Mouse (Mus musculus): ENCODE measurements around the gene Eif2a. TPM values are rescaled to one million over a fixed set of nuclear protein-coding genes. Genes with fewer than 3 reads are reported as not detected.

Gene Eif2a
- polyA plus RNA-seq, 1 experiment, result 3.4 TPM

DNA sequence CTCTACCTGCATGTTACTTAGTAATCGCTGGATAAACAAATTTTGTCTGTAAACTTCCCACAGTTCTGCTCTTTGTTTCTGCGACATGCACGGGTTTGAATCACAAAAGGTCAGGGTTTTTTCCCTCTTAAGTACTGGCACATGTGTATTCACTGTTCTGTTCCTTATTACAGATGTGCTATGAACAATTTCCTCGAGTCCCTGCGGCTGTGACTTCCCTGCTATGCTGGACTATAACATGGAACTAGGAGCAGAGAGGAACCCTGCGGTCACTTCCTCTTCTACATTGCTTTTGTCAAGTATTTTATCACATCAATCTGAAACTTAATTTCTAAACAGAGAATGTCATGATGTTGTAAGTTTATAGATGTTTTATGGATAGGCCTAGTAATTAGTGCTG lies 5.3 kb upstream of the Eif2a start:
- DNase-seq (ENCODE audit: low read depth in 1 of 2, low spot score in 2 of 2), result no peak
- Histone ChIP-seq H3K4me3 (ENCODE audit: extremely low read depth, insufficient read depth, insufficient read length) (no peak overlapping the region), H3K4me1 (ENCODE audit: control insufficient read depth, insufficient read depth, insufficient read length) (peaks cover 16% of the 10 kb centered on the region; the same call in 1 of the 2 replicates), H3K27me3 (ENCODE audit: control insufficient read depth, insufficient read depth, low read length) (no peaks in the 10 kb centered on the region), H3K27ac (ENCODE audit: insufficient read depth, low read length) (peak overlapping the region; percentile 67), H3K36me3 (ENCODE audit: control insufficient read depth, insufficient read depth, low read length) (peaks cover 23% of the 10 kb centered on the region)
- no peak for TF ChIP-seq CTCF (IDR thresholded peaks at IDR 0.05; ENCODE audit: extremely low read depth, insufficient read depth, insufficient read length, insufficient replicate concordance)
- TF ChIP-seq POLR2A (IDR thresholded peaks at IDR 0.05; ENCODE audit: low read depth, low read length), result no peak
- WGBS, result 54% methylated on average over 6 of the region's 6 CpGs

GRCm38 (mm10) chr3:58521361-58521760 lies 4.3 kb upstream of the Eif2a start:
- Histone ChIP-seq H3K4me1 (ENCODE audit: control insufficient read depth, insufficient read depth, insufficient read length) (peaks cover 16% of the 10 kb centered on the region; the same call in 1 of the 2 replicates), H3K4me3 (ENCODE audit: extremely low read depth, insufficient read depth, insufficient read length) (no peak overlapping the region), H3K27me3 (ENCODE audit: control insufficient read depth, insufficient read depth, low read length) (no peaks in the 10 kb centered on the region), H3K36me3 (ENCODE audit: control insufficient read depth, insufficient read depth, low read length) (peaks cover 23% of the 10 kb centered on the region), H3K27ac (ENCODE audit: insufficient read depth, low read length) (peak overlapping the region; percentile 57; the same call in 1 of the 2 replicates)
- no peak for DNase-seq (ENCODE audit: low read depth in 1 of 2, low spot score in 2 of 2)
- no peak for TF ChIP-seq CTCF (IDR thresholded peaks at IDR 0.05; ENCODE audit: extremely low read depth, insufficient read depth, insufficient read length, insufficient replicate concordance)
- no peak for TF ChIP-seq POLR2A (IDR thresholded peaks at IDR 0.05; ENCODE audit: low read depth, low read length)
- WGBS, result 80% methylated on average over 2 of the region's 2 CpGs

- H3K4me3 ChIP-seq (ENCODE audit: extremely low read depth, insufficient read depth, insufficient read length), result no peak overlapping the region
- H3K27me3 ChIP-seq (ENCODE audit: control insufficient read depth, insufficient read depth, low read length), result no peaks in the 10 kb centered on the region
- H3K27ac ChIP-seq (ENCODE audit: insufficient read depth, low read length), result no peak overlapping the region
- H3K36me3 ChIP-seq (ENCODE audit: control insufficient read depth, insufficient read depth, low read length), result peaks cover 23% of the 10 kb centered on the region
- WGBS, result 89% methylated on average over 3 of the region's 3 CpGs
- TF ChIP-seq CTCF (IDR thresholded peaks at IDR 0.05; ENCODE audit: extremely low read depth, insufficient read depth, insufficient read length, insufficient replicate concordance) (no peak), POLR2A (IDR thresholded peaks at IDR 0.05; ENCODE audit: low read depth, low read length) (no peak)
- DNase-seq (ENCODE audit: low read depth in 1 of 2, low spot score in 2 of 2), result no peak
- peaks cover 11% of the 10 kb centered on the region; the same call in 1 of the 2 replicates for H3K4me1 ChIP-seq (ENCODE audit: control insufficient read depth, insufficient read depth, insufficient read length)
These were observed 2.2 kb upstream of the Eif2a start for GRCm38 (mm10) chr3:58523386-58523785.

DNA sequence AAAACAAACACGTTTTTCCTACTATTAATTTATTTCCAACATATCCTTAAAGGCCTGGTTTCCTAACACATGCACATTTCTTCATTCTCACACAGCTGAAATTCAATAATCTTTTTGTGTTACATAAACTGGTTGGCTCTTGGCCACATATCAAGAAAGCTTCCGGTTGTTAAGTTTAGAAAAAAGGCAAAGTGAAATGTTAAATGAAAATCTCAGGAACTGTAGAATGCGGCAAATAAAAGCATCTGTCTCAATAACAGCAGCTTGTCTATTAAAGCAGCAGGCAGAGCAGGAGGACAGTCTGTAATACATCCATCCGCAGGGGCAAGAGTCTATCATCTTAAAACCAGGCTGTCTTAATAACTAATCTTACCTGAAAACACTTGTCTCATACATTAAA lies 1.4 kb upstream of the Eif2a start:
- Histone ChIP-seq H3K36me3 (ENCODE audit: control insufficient read depth, insufficient read depth, low read length) (peaks cover 23% of the 10 kb centered on the region), H3K4me3 (ENCODE audit: extremely low read depth, insufficient read depth, insufficient read length) (peak overlapping the region; percentile 96), H3K27me3 (ENCODE audit: control insufficient read depth, insufficient read depth, low read length) (no peaks in the 10 kb centered on the region), H3K27ac (ENCODE audit: insufficient read depth, low read length) (peak overlapping the region; percentile 43; the same call in 1 of the 2 replicates), H3K4me1 (ENCODE audit: control insufficient read depth, insufficient read depth, insufficient read length) (peaks cover 7% of the 10 kb centered on the region; the same call in 1 of the 2 replicates)
- WGBS, result 29% methylated on average over 4 of the region's 4 CpGs
- TF ChIP-seq CTCF (IDR thresholded peaks at IDR 0.05; ENCODE audit: extremely low read depth, insufficient read depth, insufficient read length, insufficient replicate concordance) (no peak), POLR2A (IDR thresholded peaks at IDR 0.05; ENCODE audit: low read depth, low read length) (no peak)
- DNase-seq (ENCODE audit: low read depth in 1 of 2, low spot score in 2 of 2), result no peak

DNA sequence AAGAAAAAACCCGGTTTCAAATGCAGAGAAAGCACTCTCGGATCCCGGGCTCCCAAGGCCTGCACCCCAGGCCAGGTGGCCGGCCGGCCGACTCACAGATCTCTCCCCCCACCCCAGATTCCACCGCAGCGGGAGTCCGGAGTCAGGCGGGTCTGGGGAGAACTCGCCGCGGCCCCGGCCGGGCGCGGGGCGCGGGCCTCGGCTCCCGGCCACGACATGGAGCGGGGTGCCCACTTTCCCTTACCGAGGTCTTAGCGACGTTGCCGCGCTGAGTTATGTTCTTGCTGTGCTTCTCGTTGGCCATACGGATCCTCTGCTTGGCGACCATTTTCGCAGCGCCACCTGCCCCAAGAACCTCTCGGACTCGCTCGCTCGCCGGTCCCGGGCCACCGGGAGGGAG lies 455 bp upstream of the Eif2a start:
- no peak for TF ChIP-seq POLR2A (IDR thresholded peaks at IDR 0.05; ENCODE audit: low read depth, low read length)
- TF ChIP-seq CTCF (IDR thresholded peaks at IDR 0.05; ENCODE audit: extremely low read depth, insufficient read depth, insufficient read length, insufficient replicate concordance), result no peak
- no peak for DNase-seq (ENCODE audit: low read depth in 1 of 2, low spot score in 2 of 2)
- under 1% methylated on average over 40 of the region's 40 CpGs for WGBS
- H3K4me1 ChIP-seq (ENCODE audit: control insufficient read depth, insufficient read depth, insufficient read length), result peaks cover 5% of the 10 kb centered on the region; the same call in 1 of the 2 replicates
- peaks cover 23% of the 10 kb centered on the region for H3K36me3 ChIP-seq (ENCODE audit: control insufficient read depth, insufficient read depth, low read length)
- peak overlapping the region; percentile 99 for H3K27ac ChIP-seq (ENCODE audit: insufficient read depth, low read length)
- peak overlapping the region; percentile 96 for H3K4me3 ChIP-seq (ENCODE audit: extremely low read depth, insufficient read depth, insufficient read length)
- H3K27me3 ChIP-seq (ENCODE audit: control insufficient read depth, insufficient read depth, low read length), result no peaks in the 10 kb centered on the region

DNA sequence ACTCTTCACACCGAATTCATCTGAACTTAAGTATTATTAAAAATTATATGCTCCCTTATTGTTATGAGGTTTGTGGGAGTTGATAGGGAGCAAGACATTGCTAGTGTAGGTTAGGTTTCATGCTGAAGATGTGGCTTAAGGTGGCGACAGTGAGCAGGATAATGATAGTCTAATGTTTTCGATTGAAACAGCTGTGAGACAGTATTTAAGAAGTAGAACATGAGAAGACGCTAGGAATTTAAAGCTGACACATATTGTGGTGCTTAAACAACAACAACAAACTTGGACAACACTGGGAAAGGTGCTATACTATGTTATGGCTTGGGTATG lies 752 bp downstream of the Eif2a start:
- DNase-seq (ENCODE audit: low read depth in 1 of 2, low spot score in 2 of 2), result no peak
- peaks cover 2% of the 10 kb centered on the region; the same call in 1 of the 2 replicates for H3K4me1 ChIP-seq (ENCODE audit: control insufficient read depth, insufficient read depth, insufficient read length)
- peak overlapping the region; percentile 79 for H3K4me3 ChIP-seq (ENCODE audit: extremely low read depth, insufficient read depth, insufficient read length)
- H3K36me3 ChIP-seq (ENCODE audit: control insufficient read depth, insufficient read depth, low read length), result peaks cover 18% of the 10 kb centered on the region
- H3K27ac ChIP-seq (ENCODE audit: insufficient read depth, low read length), result peak overlapping the region; percentile 74; the same call in 1 of the 2 replicates
- WGBS, result 6% methylated on average over 4 of the region's 4 CpGs
- no peaks in the 10 kb centered on the region for H3K27me3 ChIP-seq (ENCODE audit: control insufficient read depth, insufficient read depth, low read length)
- TF ChIP-seq POLR2A (IDR thresholded peaks at IDR 0.05; ENCODE audit: low read depth, low read length) (no peak), CTCF (IDR thresholded peaks at IDR 0.05; ENCODE audit: extremely low read depth, insufficient read depth, insufficient read length, insufficient replicate concordance) (no peak)

GRCm38 (mm10) chr3:58536573-58536972 lies 11.0 kb downstream of the Eif2a start:
- H3K4me1 ChIP-seq (ENCODE audit: control insufficient read depth, insufficient read depth, insufficient read length), result no peaks in the 10 kb centered on the region
- WGBS, result 94% methylated on average over 3 of the region's 3 CpGs
- no peak overlapping the region for H3K27ac ChIP-seq (ENCODE audit: insufficient read depth, low read length)
- peaks cover 15% of the 10 kb centered on the region for H3K36me3 ChIP-seq (ENCODE audit: control insufficient read depth, insufficient read depth, low read length)
- H3K27me3 ChIP-seq (ENCODE audit: control insufficient read depth, insufficient read depth, low read length), result no peaks in the 10 kb centered on the region
- TF ChIP-seq POLR2A (IDR thresholded peaks at IDR 0.05; ENCODE audit: low read depth, low read length), result no peak
- no peak for TF ChIP-seq CTCF (IDR thresholded peaks at IDR 0.05; ENCODE audit: extremely low read depth, insufficient read depth, insufficient read length, insufficient replicate concordance)
- no peak overlapping the region for H3K4me3 ChIP-seq (ENCODE audit: extremely low read depth, insufficient read depth, insufficient read length)
- no peak for DNase-seq (ENCODE audit: low read depth in 1 of 2, low spot score in 2 of 2)
